Mouse (Mus musculus) limb, embryonic 12.5 days (tissue): Measurements from ENCODE around the gene Olfr1264. TPM values are rescaled to one million over a fixed set of nuclear protein-coding genes. Genes with fewer than 3 reads are reported as not detected.

Source experiments
- ATAC-seq: fragments of 200-750 bp; cut with Nextera tagmentation; 2 replicates; pipeline ENCODE4 v1.8.0; 2017; ENCODE audit warnings: low read depth, moderate TSS enrichment; ENCODE audit not compliant: insufficient number of reproducible peaks, insufficient read depth, low FRiP score, low TSS enrichment
- H3K27ac ChIP-seq: fragments of 300-500 bp; sonication (generic); 2 replicates; pipeline ENCODE4 v1.5.1; 2016; ENCODE audit warnings: mild to moderate bottlenecking, moderate library complexity
- H3K27me3 ChIP-seq: fragments of 300-500 bp; sonication (generic); 2 replicates; pipeline ENCODE4 v1.6.1; 2016; ENCODE audit warnings: mild to moderate bottlenecking, moderate library complexity
- H3K36me3 ChIP-seq: fragments of 300-500 bp; sonication (generic); 2 replicates; pipeline ENCODE4 v1.6.1; 2016; ENCODE audit warnings: mild to moderate bottlenecking, moderate library complexity
- H3K4me1 ChIP-seq: fragments of 300-500 bp; sonication (generic); replicated peaks from 2 replicates; pipeline ENCODE4 v1.6.1; 2016
- H3K4me2 ChIP-seq: fragments of 300-500 bp; sonication (generic); 2 replicates; pipeline ENCODE4 v1.6.1; 2016; ENCODE audit warnings: mild to moderate bottlenecking, moderate library complexity
- H3K4me3 ChIP-seq: fragments of 300-500 bp; sonication (generic); replicated peaks from 2 replicates; pipeline ENCODE4 v1.5.1; 2016; ENCODE audit warnings: mild to moderate bottlenecking
- H3K9ac ChIP-seq: fragments of 300-500 bp; sonication (generic); replicated peaks from 2 replicates; pipeline ENCODE4 v1.6.1; 2016; ENCODE audit warnings: mild to moderate bottlenecking, moderate library complexity
- H3K9me3 ChIP-seq: fragments of 300-500 bp; sonication (generic); 2 replicates; pipeline ENCODE4 v1.6.1; 2016; ENCODE audit warnings: mild to moderate bottlenecking, moderate library complexity
- WGBS: fragments of 180-500 bp; shearing (Covaris S2); methylation state at CpG from one replicate; pipeline ENCODE4 v1.1.7; 2016; 5-methylcytosine and 5-hydroxymethylcytosine counted together
- polyA plus RNA-seq: library from polyadenylated mRNA; unstranded; fragments of >200 nt; fragmentation: Nextera tagmentation; extraction: Ambion mirVana; gene quantifications from 2 replicates; pipeline ENCODE4 v1.2.1, GENCODE M21; 2016

The Olfr1264 gene
- polyA plus RNA-seq: not detected in 2 replicates

GRCm38 (mm10) chr2:90025477-90025876, at the start of gene Olfr1264:
Gene Olfr1264 (minus strand): TSS chr2:90025577.
- no peaks in the 10 kb centered on the region for H3K9me3 ChIP-seq
- no peaks in the 10 kb centered on the region for H3K36me3 ChIP-seq
- ATAC-seq: no peak
- H3K4me3 ChIP-seq: no peak within 1 kb of the TSS
- 16% methylated on average over 2 of the region's 2 CpGs for WGBS
- no peak within 1 kb of the TSS for H3K27ac ChIP-seq
- no peak within 1 kb of the TSS for H3K9ac ChIP-seq
- H3K27me3 ChIP-seq: no peaks in the 10 kb centered on the region
- no peak within 1 kb of the TSS for H3K4me2 ChIP-seq
- H3K4me1 ChIP-seq: no peaks in the 10 kb centered on the region

GRCm38 (mm10) chr2:90070065-90070464, 44.7 kb upstream of the Olfr1264 start:
- Histone ChIP-seq H3K9ac (no peak overlapping the region), H3K4me3 (no peak overlapping the region), H3K9me3 (no peaks in the 10 kb centered on the region), H3K27ac (no peak overlapping the region), H3K4me2 (no peak overlapping the region), H3K36me3 (no peaks in the 10 kb centered on the region), H3K4me1 (no peaks in the 10 kb centered on the region), H3K27me3 (no peaks in the 10 kb centered on the region)
- WGBS: 80% methylated on average over 2 of the region's 2 CpGs
- no peak for ATAC-seq

GRCm38 (mm10) chr2:90063494-90063893, 38.1 kb upstream of the Olfr1264 start, which contains the start of gene Olfr140:
Gene Olfr140 (minus strand): TSS chr2:90063594.
- no peak for ATAC-seq
- H3K4me2 ChIP-seq: no peak within 1 kb of the TSS
- H3K4me1 ChIP-seq: no peaks in the 10 kb centered on the region
- H3K27me3 ChIP-seq: no peaks in the 10 kb centered on the region
- no peak within 1 kb of the TSS for H3K4me3 ChIP-seq
- H3K9me3 ChIP-seq: no peaks in the 10 kb centered on the region
- H3K27ac ChIP-seq: no peak within 1 kb of the TSS
- no peak within 1 kb of the TSS for H3K9ac ChIP-seq
- H3K36me3 ChIP-seq: no peaks in the 10 kb centered on the region

- no peak within 1 kb of the TSS for H3K4me3 ChIP-seq
- H3K4me2 ChIP-seq: no peak within 1 kb of the TSS
- H3K27ac ChIP-seq: no peak within 1 kb of the TSS
- H3K36me3 ChIP-seq: no peaks in the 10 kb centered on the region
- H3K9me3 ChIP-seq: no peaks in the 10 kb centered on the region
- no peaks in the 10 kb centered on the region for H3K27me3 ChIP-seq
- no peak for ATAC-seq
- H3K9ac ChIP-seq: no peak within 1 kb of the TSS
- H3K4me1 ChIP-seq: no peaks in the 10 kb centered on the region
These were observed 9.7 kb upstream of the Olfr1264 start, which contains the start of gene Olfr1265 for GRCm38 (mm10) chr2:90035037-90035436. Gene Olfr1265 (plus strand): TSS chr2:90035337.

GRCm38 (mm10) chr2:90011831-90012230, 13.5 kb downstream of the Olfr1264 start, which contains the start of gene Olfr1263:
Gene Olfr1263 (plus strand): TSS chr2:90012131.
- no peak for ATAC-seq
- Histone ChIP-seq H3K9ac (no peak within 1 kb of the TSS), H3K27me3 (no peaks in the 10 kb centered on the region), H3K4me3 (no peak within 1 kb of the TSS), H3K27ac (no peak within 1 kb of the TSS), H3K4me2 (no peak within 1 kb of the TSS), H3K36me3 (no peaks in the 10 kb centered on the region), H3K9me3 (no peaks in the 10 kb centered on the region), H3K4me1 (no peaks in the 10 kb centered on the region)
- WGBS: 89% methylated on average over 2 of the region's 2 CpGs

- H3K4me3 ChIP-seq: no peak within 1 kb of the TSS
- H3K36me3 ChIP-seq: no peaks in the 10 kb centered on the region
- no peak within 1 kb of the TSS for H3K4me2 ChIP-seq
- no peak for ATAC-seq
- H3K9me3 ChIP-seq: no peaks in the 10 kb centered on the region
- no peak within 1 kb of the TSS for H3K9ac ChIP-seq
- H3K4me1 ChIP-seq: no peaks in the 10 kb centered on the region
- no peaks in the 10 kb centered on the region for H3K27me3 ChIP-seq
- no peak within 1 kb of the TSS for H3K27ac ChIP-seq
These were observed 25.5 kb downstream of the Olfr1264 start, which contains the start of gene Olfr1262 for GRCm38 (mm10) chr2:89999845-90000244. Gene Olfr1262 (plus strand): TSS chr2:90000145.

- no peak within 1 kb of the TSS for H3K9ac ChIP-seq
- H3K27me3 ChIP-seq: no peaks in the 10 kb centered on the region
- H3K9me3 ChIP-seq: no peaks in the 10 kb centered on the region
- H3K4me2 ChIP-seq: no peak within 1 kb of the TSS
- no peaks in the 10 kb centered on the region for H3K4me1 ChIP-seq
- no peak within 1 kb of the TSS for H3K27ac ChIP-seq
- no peak within 1 kb of the TSS for H3K4me3 ChIP-seq
- no peak for ATAC-seq
- H3K36me3 ChIP-seq: no peaks in the 10 kb centered on the region
These were observed 34.5 kb downstream of the Olfr1264 start, which contains the start of gene Olfr1261 for GRCm38 (mm10) chr2:89990921-89991320. Gene Olfr1261 (plus strand): TSS chr2:89991221.

- Histone ChIP-seq H3K4me3 (no peak overlapping the region), H3K4me1 (no peaks in the 10 kb centered on the region), H3K9ac (no peak overlapping the region), H3K36me3 (no peaks in the 10 kb centered on the region), H3K4me2 (no peak overlapping the region), H3K27me3 (no peaks in the 10 kb centered on the region), H3K27ac (no peak overlapping the region), H3K9me3 (no peaks in the 10 kb centered on the region)
- WGBS: 90% methylated on average over 2 of the region's 2 CpGs
- no peak for ATAC-seq
These were observed 47.7 kb downstream of the Olfr1264 start for GRCm38 (mm10) chr2:89977709-89978108.

- whole genome bisulfite sequencing: 61% methylated on average over 2 of the region's 2 CpGs
- Histone ChIP-seq H3K9me3 (no peaks in the 10 kb centered on the region), H3K9ac (no peak within 1 kb of the TSS), H3K4me3 (no peak within 1 kb of the TSS), H3K27me3 (no peaks in the 10 kb centered on the region), H3K4me1 (no peaks in the 10 kb centered on the region), H3K36me3 (no peaks in the 10 kb centered on the region), H3K27ac (no peak within 1 kb of the TSS), H3K4me2 (no peak within 1 kb of the TSS)
- no peak for ATAC-seq
These were observed 51.2 kb downstream of the Olfr1264 start, which contains the start of gene Olfr1260 for GRCm38 (mm10) chr2:89974184-89974583. Gene Olfr1260 (plus strand): TSS chr2:89974340.

Other genes starting within 250 kb of the Olfr1264 start
- gene Olfr1254, start 232.0 kb downstream of the Olfr1264 start, polyA plus RNA-seq: not detected in 2 replicates
- gene Olfr1255, start 213.5 kb downstream of the Olfr1264 start, polyA plus RNA-seq: not detected in 2 replicates
- gene Olfr1256, start 184.0 kb downstream of the Olfr1264 start, polyA plus RNA-seq: not detected in 2 replicates
- not detected in 2 replicates for gene Olfr48, start 177.4 kb downstream of the Olfr1264 start, polyA plus RNA-seq
- not detected in 2 replicates for gene Olfr1257, start 147.1 kb downstream of the Olfr1264 start, polyA plus RNA-seq
- gene Olfr1258, start 98.3 kb downstream of the Olfr1264 start, polyA plus RNA-seq: not detected in 2 replicates
- gene Olfr1259, start 76.9 kb downstream of the Olfr1264 start, polyA plus RNA-seq: not detected in 2 replicates
- not detected in 2 replicates for gene Olfr1260, start 51.2 kb downstream of the Olfr1264 start, polyA plus RNA-seq
- not detected in 2 replicates for gene Olfr1261, start 34.4 kb downstream of the Olfr1264 start, polyA plus RNA-seq
- not detected in 2 replicates for gene Olfr1262, start 25.4 kb downstream of the Olfr1264 start, polyA plus RNA-seq
- gene Olfr1263, start 13.4 kb downstream of the Olfr1264 start, polyA plus RNA-seq: not detected in 2 replicates
- not detected in 2 replicates for gene Olfr1265, start 9.8 kb upstream of the Olfr1264 start, polyA plus RNA-seq
- not detected in 2 replicates for gene Olfr140, start 38.0 kb upstream of the Olfr1264 start, polyA plus RNA-seq
- not detected in 2 replicates for gene Olfr1269, start 95.8 kb upstream of the Olfr1264 start, polyA plus RNA-seq
- not detected in 2 replicates for gene Olfr32, start 116.7 kb upstream of the Olfr1264 start, polyA plus RNA-seq
- gene Olfr1270, start 127.5 kb upstream of the Olfr1264 start, polyA plus RNA-seq: not detected in 2 replicates
- gene Olfr1506, start 198.9 kb upstream of the Olfr1264 start, polyA plus RNA-seq: not detected in 2 replicates
- not detected in 2 replicates for gene Olfr142, start 232.0 kb upstream of the Olfr1264 start, polyA plus RNA-seq
- not detected in 2 replicates for gene Olfr1271, start 245.5 kb upstream of the Olfr1264 start, polyA plus RNA-seq